In the genomic region with DNA sequence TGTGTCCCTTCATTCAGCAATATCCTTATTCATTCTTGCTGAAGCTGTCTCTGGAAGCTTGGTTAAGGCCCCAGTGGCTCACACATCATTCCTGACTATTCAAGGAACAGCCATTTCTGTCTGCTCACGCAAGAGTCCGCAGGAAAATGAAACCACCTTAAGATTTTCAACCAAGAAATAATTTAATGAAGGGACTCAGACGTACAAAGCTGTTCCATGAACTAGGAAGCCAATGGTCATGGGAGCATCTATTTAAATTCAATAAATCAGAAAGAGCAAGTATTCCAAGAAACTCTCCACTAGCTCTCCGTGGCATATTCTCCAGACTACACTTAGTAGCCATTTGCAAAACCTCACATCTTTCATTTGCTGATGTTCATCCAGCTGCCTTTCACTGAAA, we compare ENCODE assay signal across 23 mouse cellular contexts. TPM values are rescaled to one million over a fixed set of nuclear protein-coding genes. Genes with fewer than 3 reads are reported as not detected.
DNase-seq lines count a peak whose midpoint lies in the region; ATAC-seq and TF ChIP-seq lines count a peak whose summit lies in the region.
"Had no signal": no experiment of that assay in that cellular context is flagged by ENCODE, and none has a peak within 500 bp of the region (broad histone marks: within the 10 kb centered on the region; RNA-seq: fewer than 3 reads in every experiment).

No protein-coding gene starts in this region.

- H3K79me2 ChIP-seq in CH12.LX (replicated peaks; ENCODE audit: control insufficient read depth, extremely low read depth, insufficient read depth, poor library complexity, severe bottlenecking) (no peaks in the 10 kb centered on the region), MEL (ENCODE audit: control insufficient read depth, insufficient read depth, low read length, poor library complexity) (no peaks in the 10 kb centered on the region)

- H3K4me3 ChIP-seq in lung, postnatal 0 days (ENCODE audit: low read depth, low read length), result no peak overlapping the region
- H3K4me3 ChIP-seq in CH12.LX (replicated peaks in 1 of 3; ENCODE audit: low read depth in 2 of 3, low read length in 2 of 3, poor library complexity in 1 of 3) (no peak overlapping the region), MEL (ENCODE audit: control insufficient read depth in 1 of 2, insufficient read depth in 1 of 2, low read depth in 2 of 2, low read length in 2 of 2) (peak overlapping the region; percentile 36 to 38; a peak in 3 of 4 replicates)
- H3K4me3 ChIP-seq: embryonic facial prominence, embryonic 13.5 days; embryonic facial prominence, embryonic 15.5 days; erythroblast, embryonic 14.5 days; forebrain, embryonic 10.5 days; forebrain, embryonic 12.5 days had no signal

- DNase-seq in lung, postnatal 0 days (ENCODE audit: low spot score), result no peak
- DNase-seq in lung, postnatal 14 days, result no peak
- DNase-seq in CH12.LX (ENCODE audit: extremely low read depth), result no peak
- DNase-seq in MEL (ENCODE audit: low read depth, low spot score), result no peak
- DNase-seq in urinary bladder, postnatal 4 days (ENCODE audit: low spot score in 2 of 2), result no peak
- DNase-seq: adrenal gland, adult 2 months; adrenal gland, postnatal 10 days; adrenal gland, postnatal 25 days; cerebellum, adult 11 months; cerebellum, adult 18-20 months; cerebellum, adult 8-10 months; cerebellum, adult 9-11 months; cerebellum, postnatal 14 days; cerebellum, postnatal 36 days; embryo, embryonic 11 days had no signal

- no peaks in the 10 kb centered on the region for H3K36me3 ChIP-seq in lung, postnatal 0 days (ENCODE audit: insufficient read depth, low read length)
- H3K36me3 ChIP-seq in CH12.LX (replicated peaks in 1 of 2; ENCODE audit: control insufficient read depth in 1 of 2, insufficient read depth in 1 of 2, low read length in 1 of 2) (no peaks in the 10 kb centered on the region), MEL (ENCODE audit: control insufficient read depth in 1 of 2, insufficient read depth in 2 of 2, low read length in 2 of 2) (no peaks in the 10 kb centered on the region)
- H3K36me3 ChIP-seq: embryonic facial prominence, embryonic 13.5 days; embryonic facial prominence, embryonic 15.5 days; forebrain, embryonic 10.5 days; forebrain, embryonic 12.5 days; G1E had no signal

- no peak overlapping the region for H3K4me2 ChIP-seq in lung, postnatal 0 days (replicated peaks; ENCODE audit: low read depth, low read length)
- H3K4me2 ChIP-seq in CH12.LX (ENCODE audit: insufficient read depth, low read depth, poor library complexity, severe bottlenecking), result peak overlapping the region; percentile 67
- H3K4me2 ChIP-seq: embryonic facial prominence, embryonic 13.5 days; embryonic facial prominence, embryonic 15.5 days; forebrain, embryonic 12.5 days had no signal

- dilution Hi-C loops in CH12.LX (cut with MboI; ENCODE audit: extremely low pct_ligation_motif_present, extremely low pct_unique_long_range_greater_than_20kb, low sequenced_read_pairs), result no loop called here

- no peak for ATAC-seq in lung, postnatal 0 days
- ATAC-seq: forebrain, embryonic 14.5 days; forebrain, embryonic 16.5 days had no signal

- TF ChIP-seq RAD21 in CH12.LX (IDR thresholded peaks at IDR 0.05; ENCODE audit: low read depth, low read length), result no peak
- TF ChIP-seq RAD21 in MEL (IDR thresholded peaks at IDR 0.05; ENCODE audit: low read depth, low read length), result no peak

- no peak for TF ChIP-seq EP300 in lung, postnatal 0 days (IDR thresholded peaks at IDR 0.05)
- TF ChIP-seq EP300 in CH12.LX (IDR thresholded peaks at IDR 0.05; ENCODE audit: low read length) (no peak), MEL (IDR thresholded peaks at IDR 0.05; ENCODE audit: low read depth in 1 of 2, low read length in 2 of 2) (no peak)

- in situ Hi-C loops in CH12.LX (cut with MboI; ENCODE audit: low pct_ligation_motif_present, low pct_unique_long_range_greater_than_20kb, low sequenced_read_pairs), result no loop called here

- no peak for TF ChIP-seq POLR2A in CH12.LX (IDR thresholded peaks at IDR 0.05; ENCODE audit: low read depth, low read length)
- TF ChIP-seq POLR2A in MEL (IDR thresholded peaks at IDR 0.05; ENCODE audit: control insufficient read depth in 1 of 2, insufficient read depth in 1 of 2, low read depth in 1 of 2, low read length in 2 of 2, poor library complexity in 1 of 2), result no peak

- H3K4me1 ChIP-seq in lung, postnatal 0 days (ENCODE audit: insufficient read depth, low read depth, low read length), result no peaks in the 10 kb centered on the region
- H3K4me1 ChIP-seq in CH12.LX (ENCODE audit: control insufficient read depth in 1 of 2, insufficient read depth in 2 of 2) (peaks cover 0 to 4% of the 10 kb centered on the region in 2 experiments; a peak in 1 of 4 replicates), MEL (ENCODE audit: control insufficient read depth in 1 of 2, insufficient read depth in 2 of 2, low read length in 2 of 2) (no peaks in the 10 kb centered on the region)
- H3K4me1 ChIP-seq: forebrain, embryonic 10.5 days; forebrain, embryonic 12.5 days had no signal

- H3K27me3 ChIP-seq in lung, postnatal 0 days (replicated peaks; ENCODE audit: insufficient read depth, low read length), result no peaks in the 10 kb centered on the region
- no peaks in the 10 kb centered on the region for H3K27me3 ChIP-seq in CH12.LX (replicated peaks)
- no peaks in the 10 kb centered on the region; a peak in 1 of 4 replicates for H3K27me3 ChIP-seq in MEL (ENCODE audit: control insufficient read depth in 1 of 2, insufficient read depth in 2 of 2, low read length in 2 of 2)
- H3K27me3 ChIP-seq: embryonic facial prominence, embryonic 13.5 days; embryonic facial prominence, embryonic 15.5 days; forebrain, embryonic 12.5 days had no signal

- H3K9ac ChIP-seq in lung, postnatal 0 days (replicated peaks; ENCODE audit: low read depth), result no peak overlapping the region
- H3K9ac ChIP-seq in CH12.LX (ENCODE audit: insufficient read depth, low read depth) (no peak overlapping the region), MEL (ENCODE audit: control insufficient read depth, low read depth, low read length, poor library complexity, severe bottlenecking) (no peak overlapping the region)
- H3K9ac ChIP-seq: embryonic facial prominence, embryonic 13.5 days; embryonic facial prominence, embryonic 15.5 days; forebrain, embryonic 12.5 days had no signal

- 88% methylated on average over 4 of the region's 4 CpGs for WGBS in lung, postnatal 0 days

- TF ChIP-seq CTCF in lung, postnatal 0 days (IDR thresholded peaks at IDR 0.05), result no peak
- TF ChIP-seq CTCF in CH12.LX (conservative IDR thresholded peaks at IDR 0.05 in 1 of 2, IDR thresholded peaks at IDR 0.05 in 1 of 2; ENCODE audit: low read depth in 2 of 2, low read length in 2 of 2) (no peak), MEL (IDR thresholded peaks at IDR 0.05 in 2 of 3, conservative IDR thresholded peaks at IDR 0.05 in 1 of 3; ENCODE audit: control insufficient read depth in 1 of 3, insufficient read depth in 1 of 3, low read depth in 2 of 3, low read length in 3 of 3, poor library complexity in 1 of 3, severe bottlenecking in 1 of 3) (no peak)

- H3K9me3 ChIP-seq in lung, postnatal 0 days (ENCODE audit: low read length), result no peaks in the 10 kb centered on the region
- H3K9me3 ChIP-seq in CH12.LX (replicated peaks; ENCODE audit: low read length), result no peaks in the 10 kb centered on the region
- H3K9me3 ChIP-seq in MEL (replicated peaks; ENCODE audit: insufficient read depth, low read length), result no peaks in the 10 kb centered on the region
- H3K9me3 ChIP-seq: embryonic facial prominence, embryonic 13.5 days; embryonic facial prominence, embryonic 15.5 days; forebrain, embryonic 10.5 days; forebrain, embryonic 12.5 days; G1E had no signal

- 0 out of 2 replicates have a peak overlapping the region, but pooled peaks have one; percentile 3 for H3K27ac ChIP-seq in lung, postnatal 0 days (ENCODE audit: low read length)
- H3K27ac ChIP-seq in CH12.LX (ENCODE audit: insufficient read depth, low read depth), result no peak overlapping the region
- H3K27ac ChIP-seq in MEL (ENCODE audit: control insufficient read depth, low read depth, low read length), result no peak overlapping the region
- H3K27ac ChIP-seq: embryonic facial prominence, embryonic 13.5 days; embryonic facial prominence, embryonic 15.5 days; forebrain, embryonic 10.5 days; forebrain, embryonic 12.5 days had no signal

TF ChIP-seq in CH12.LX, 34 proteins besides CTCF, POLR2A, EP300 and RAD21 (continues in another document):
- no peak for TF ChIP-seq SIN3A (IDR thresholded peaks at IDR 0.05; ENCODE audit: low read length)
- no peak for TF ChIP-seq E2F4 (IDR thresholded peaks at IDR 0.05; ENCODE audit: insufficient replicate concordance, low read depth, low read length)
- no peak for TF ChIP-seq MEF2A (IDR thresholded peaks at IDR 0.05; ENCODE audit: borderline replicate concordance, low read depth, low read length)
- TF ChIP-seq MYC (IDR thresholded peaks at IDR 0.05; ENCODE audit: low read depth, low read length), result no peak
- no peak for TF ChIP-seq ETS1 (conservative IDR thresholded peaks at IDR 0.05; ENCODE audit: low read depth, low read length)
- TF ChIP-seq MAZ (IDR thresholded peaks at IDR 0.05; ENCODE audit: low read depth, low read length), result no peak
- TF ChIP-seq USF2 (conservative IDR thresholded peaks at IDR 0.05; ENCODE audit: low read depth, low read length), result no peak
- no peak for TF ChIP-seq USF1 (IDR thresholded peaks at IDR 0.05; ENCODE audit: low read depth, low read length)
- TF ChIP-seq HCFC1 (IDR thresholded peaks at IDR 0.05; ENCODE audit: low read depth, low read length), result no peak

TF ChIP-seq in MEL, 35 proteins besides CTCF, POLR2A, EP300 and RAD21 (continues in another document):
- TF ChIP-seq GABPA (IDR thresholded peaks at IDR 0.05; ENCODE audit: low read depth, low read length) (no peak), MEF2A (IDR thresholded peaks at IDR 0.05; ENCODE audit: extremely low read depth, insufficient replicate concordance, low read depth, low read length, poor library complexity, severe bottlenecking) (no peak), GATA1 (IDR thresholded peaks at IDR 0.05; ENCODE audit: low read depth, low read length) (no peak), HCFC1 (IDR thresholded peaks at IDR 0.05; ENCODE audit: low read depth, low read length) (no peak), MAFK (IDR thresholded peaks at IDR 0.05; ENCODE audit: borderline replicate concordance, low read depth, low read length) (no peak), USF2 (IDR thresholded peaks at IDR 0.05; ENCODE audit: borderline replicate concordance in 1 of 2, insufficient read depth in 1 of 2, low read depth in 1 of 2, low read length in 2 of 2) (no peak), ZC3H11A (IDR thresholded peaks at IDR 0.05; ENCODE audit: low read depth, low read length) (no peak), ZMIZ1 (IDR thresholded peaks at IDR 0.05; ENCODE audit: low read depth, low read length) (no peak), TBP (IDR thresholded peaks at IDR 0.05; ENCODE audit: low read depth, low read length) (no peak)

RNA-seq across cellular contexts. Expression of gene N6amt1, which starts 43.3 kb away (rescaled TPM):
- polyA plus RNA-seq in lung, postnatal 0 days (2015; fragmentation: Nextera tagmentation; extraction: Ambion mirVana), result 20.0 and 23.4 TPM in 2 replicates
- total RNA-seq in CH12.LX (2012; rRNA removed) (10.8 and 11.8 TPM in 2 replicates), CH12.LX (2014; rRNA removed) (23.3 and 23.9 TPM in 2 replicates), MEL (2012; rRNA removed) (14.4 and 16.1 TPM in 2 replicates)
- polyA plus RNA-seq in CH12.LX (2012; ENCODE audit: insufficient read length, low read depth) (18.1 and 18.2 TPM in 2 replicates), MEL (2012; ENCODE audit: insufficient read depth in 1 of 2, insufficient read length in 2 of 2, low read depth in 1 of 2, low replicate concordance in 2 of 2, missing spikeins in 1 of 2) (10 to 100 TPM in 1 of 2 experiments, not detected in 1; 24.6 TPM)

Comparison
In these comparisons a context has a peak if more than half of its experiments do, and no peak if none do; other contexts are left out.
1. H3K4me3 ChIP-seq: peak in MEL (2 of 2); none in lung, postnatal 0 days (single experiment) and CH12.LX (0 of 3).